Mouse (Mus musculus) heart, adult 9 months (tissue): ENCODE measurements around the gene Fat3.
A peak's percentile ranks its signal among the peaks of the same experiment; 100 is the strongest.

Experiments used
- DNase-seq, 2 experiments: peaks; one replicate each; pipeline ENCODE4 v3.0.0; 2022; ENCODE audit warnings: low spot score in 2 of 2

The Fat3 gene

GRCm38 (mm10) chr9:16501186-16501711 is at the start of gene Fat3:
Fat3 (minus strand) TSS chr9:16501285.
- no peak for DNase-seq

- no peak for DNase-seq
Observed at GRCm38 (mm10) chr9:16532884-16533283, 31.8 kb upstream of the Fat3 start.

GRCm38 (mm10) chr9:16517543-16517942 is 16.5 kb upstream of the Fat3 start:
- no peak for DNase-seq

- peak in 1 of 2 experiments; percentile 23 for DNase-seq
Observed at GRCm38 (mm10) chr9:16512005-16512404, 10.9 kb upstream of the Fat3 start.

- DNase-seq = no peak
Observed at GRCm38 (mm10) chr9:16503776-16504175, 2.7 kb upstream of the Fat3 start.

- DNase-seq = no peak
Observed at GRCm38 (mm10) chr9:16502673-16503343, 1.7 kb upstream of the Fat3 start.

GRCm38 (mm10) chr9:16501990-16502672 is 1.0 kb upstream of the Fat3 start:
- no peak for DNase-seq

- DNase-seq = no peak
Observed at GRCm38 (mm10) chr9:16500382-16501185, 501 bp downstream of the Fat3 start.

GRCm38 (mm10) chr9:16499621-16500381 is 1.3 kb downstream of the Fat3 start:
- no peak for DNase-seq

- DNase-seq = no peak
Observed at GRCm38 (mm10) chr9:16498876-16499275, 2.2 kb downstream of the Fat3 start.

- no peak for DNase-seq
Observed at GRCm38 (mm10) chr9:16497361-16497760, 3.7 kb downstream of the Fat3 start.

- DNase-seq = no peak
Observed at GRCm38 (mm10) chr9:16496331-16496730, 4.8 kb downstream of the Fat3 start.

- DNase-seq = no peak
Observed at GRCm38 (mm10) chr9:16489661-16490060, 11.4 kb downstream of the Fat3 start.

GRCm38 (mm10) chr9:16487565-16487964 is 13.5 kb downstream of the Fat3 start:
- DNase-seq = no peak

- no peak for DNase-seq
Observed at GRCm38 (mm10) chr9:16486229-16486628, 14.9 kb downstream of the Fat3 start.

- no peak for DNase-seq
Observed at GRCm38 (mm10) chr9:16485173-16485572, 15.9 kb downstream of the Fat3 start.

GRCm38 (mm10) chr9:16484765-16485164 is 16.3 kb downstream of the Fat3 start:
- no peak for DNase-seq

GRCm38 (mm10) chr9:16461491-16461890 is 39.6 kb downstream of the Fat3 start:
- DNase-seq = no peak

- DNase-seq = no peak
Observed at GRCm38 (mm10) chr9:16460591-16460990, 40.5 kb downstream of the Fat3 start.

GRCm38 (mm10) chr9:16441930-16442329 is 59.2 kb downstream of the Fat3 start:
- peak in 1 of 2 experiments; percentile 18 for DNase-seq

- peak in 1 of 2 experiments; percentile 4 for DNase-seq
Observed at GRCm38 (mm10) chr9:16440638-16441037, 60.4 kb downstream of the Fat3 start.

GRCm38 (mm10) chr9:16439941-16440340 is 61.1 kb downstream of the Fat3 start:
- DNase-seq = no peak
